Mouse (Mus musculus): Measurements from ENCODE around the gene Lyz2. TPM values are rescaled to one million over a fixed set of nuclear protein-coding genes. Genes with fewer than 3 reads are reported as not detected.
"Not testable (repeated sequence)": the region's sequence is repeated elsewhere in the genome, so short reads cannot be mapped to it uniquely, and the experiment has no call there.

Lyz2 gene
- total RNA-seq (2021) = 66.2 and 195 TPM in 2 replicates
- long read RNA-seq, experiment 1, transcript Lyz2-201 (4 exons, 1,316 nt) = major isoform, 47 of 48 reads
- long read RNA-seq, experiment 1, partial matches to known transcripts = 0 of 48 reads
- long read RNA-seq, experiment 1, other reads (novel, unspliced or antisense) = 1 of 48 reads
- long read RNA-seq, experiment 2, transcript Lyz2-201 (4 exons, 1,316 nt) = major isoform, 55 of 58 reads
- long read RNA-seq, experiment 2, partial matches to known transcripts = 0 of 58 reads
- long read RNA-seq, experiment 2, other reads (novel, unspliced or antisense) = 3 of 58 reads

GRCm38 (mm10) chr10:117282049-117282448 lies at the start of gene Lyz2:
TSS of gene Lyz2 (minus strand) at chr10:117282321.
- peak; percentile 31 for DNase-seq

DNA sequence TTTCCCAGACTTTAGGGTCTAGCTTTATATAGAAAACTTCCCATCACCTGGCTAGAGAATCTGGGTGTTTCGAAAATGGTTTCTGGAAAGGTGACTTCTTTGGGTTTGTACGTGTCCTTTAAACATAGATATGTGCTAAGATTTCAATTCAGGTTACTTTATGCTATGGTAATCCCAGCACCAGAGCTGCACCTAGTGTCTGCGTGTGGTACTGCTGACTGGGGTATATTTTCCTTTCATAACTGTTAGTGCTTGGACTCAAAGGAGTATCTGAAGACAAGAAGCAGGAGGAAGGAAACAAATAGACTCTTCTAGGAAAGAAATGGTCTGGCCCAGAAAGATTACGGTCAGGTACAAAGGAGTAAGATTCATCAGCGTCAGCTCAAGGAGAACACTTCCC lies 48.4 kb upstream of the Lyz2 start:
- peak; percentile 31 for DNase-seq

- DNase-seq = no peak
Observed at GRCm38 (mm10) chr10:117323782-117324181, 41.7 kb upstream of the Lyz2 start.

DNA sequence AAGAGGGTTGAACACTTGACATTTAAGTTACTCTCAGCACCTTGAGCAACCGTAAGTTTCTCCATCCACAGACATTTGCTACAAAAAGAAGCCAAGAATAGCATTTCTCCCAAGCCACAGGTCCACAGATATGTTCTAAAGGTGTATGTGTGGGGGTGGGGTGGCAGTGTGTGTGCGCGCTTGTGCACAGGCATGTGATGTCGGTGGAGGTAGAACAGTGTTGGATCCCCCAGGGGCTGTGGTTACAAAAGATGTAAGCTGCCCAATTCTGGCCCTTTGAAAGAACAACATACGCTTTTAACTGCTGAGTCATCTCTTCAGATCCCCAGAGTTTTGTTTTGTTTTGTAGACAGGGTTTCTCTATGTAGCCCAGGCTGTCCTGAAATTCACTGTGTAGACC lies 40.5 kb upstream of the Lyz2 start:
- no peak for DNase-seq

GRCm38 (mm10) chr10:117320571-117320981 lies 38.5 kb upstream of the Lyz2 start:
- no peak for DNase-seq

GRCm38 (mm10) chr10:117316391-117316790 lies 34.3 kb upstream of the Lyz2 start:
- no peak for DNase-seq

DNA sequence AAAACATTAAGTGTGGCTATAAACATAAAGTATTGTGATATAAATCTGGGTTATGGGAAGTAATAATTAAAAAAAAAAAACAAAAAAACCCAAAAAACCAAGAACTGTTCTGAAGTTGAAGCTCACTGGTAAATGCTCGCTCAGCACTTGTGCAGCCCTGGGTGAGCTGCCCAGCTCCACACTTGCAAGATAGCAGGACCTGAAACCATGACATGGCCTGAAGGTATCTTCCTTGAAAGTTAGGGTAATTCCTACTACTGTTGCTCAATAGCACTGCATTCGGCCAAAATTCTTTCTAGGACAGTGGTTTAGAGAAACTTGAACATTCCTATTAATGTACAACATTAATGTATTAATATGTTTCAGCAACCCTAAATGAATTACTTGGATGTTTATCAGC lies 31.0 kb upstream of the Lyz2 start:
- DNase-seq = no peak

- DNase-seq = no peak
Observed at GRCm38 (mm10) chr10:117312168-117312567, 30.0 kb upstream of the Lyz2 start.

GRCm38 (mm10) chr10:117304371-117304770 lies 22.2 kb upstream of the Lyz2 start:
- DNase-seq = no peak

DNA sequence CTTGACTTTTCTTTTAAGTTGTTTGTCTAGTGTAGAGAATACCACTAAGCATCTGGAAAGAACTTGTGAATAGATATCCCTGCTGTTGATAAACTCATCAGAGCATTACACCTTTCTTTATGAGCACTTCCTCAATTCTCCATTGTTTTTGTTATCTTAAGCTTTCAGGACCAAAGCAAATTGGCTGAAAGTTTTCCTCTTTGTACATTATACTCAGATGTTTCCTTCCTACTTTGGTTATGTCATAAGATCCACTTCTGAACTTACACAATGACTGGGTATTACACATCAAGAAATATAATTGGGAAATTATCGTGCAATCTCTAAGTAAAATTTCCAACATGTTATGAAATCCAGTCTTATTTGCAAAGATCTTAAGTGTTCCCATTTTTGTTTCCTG lies 19.6 kb upstream of the Lyz2 start:
- DNase-seq = no peak

- no peak for DNase-seq
Observed at GRCm38 (mm10) chr10:117299901-117300520, 17.9 kb upstream of the Lyz2 start.

- no peak for DNase-seq
Observed at GRCm38 (mm10) chr10:117299106-117299505, 17.0 kb upstream of the Lyz2 start.

- no peak for DNase-seq
Observed at GRCm38 (mm10) chr10:117298336-117298735, 16.2 kb upstream of the Lyz2 start.

- DNase-seq = peak; percentile 32
Observed at GRCm38 (mm10) chr10:117292671-117293070, 10.6 kb upstream of the Lyz2 start, which contains the start of gene Lyz1. TSS of gene Lyz1 (minus strand) at chr10:117292868.

DNA sequence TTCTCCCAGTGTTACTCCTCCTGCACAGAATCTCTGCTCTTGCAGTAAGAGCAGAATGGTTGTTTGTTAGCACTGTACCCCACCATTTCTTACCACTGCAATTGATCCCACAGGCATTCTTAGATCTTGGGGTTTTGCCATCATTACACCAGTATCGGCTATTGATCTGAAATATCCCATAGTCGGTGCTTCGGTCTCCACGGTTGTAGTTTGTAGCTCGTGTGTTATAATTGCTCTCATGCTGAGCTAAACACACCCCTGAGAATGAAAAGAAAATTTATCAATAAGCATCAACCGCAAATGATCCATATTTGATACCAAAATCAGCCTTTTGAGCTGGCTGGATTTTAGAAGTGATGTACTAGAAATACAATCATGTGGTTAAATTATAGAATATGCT lies 8.8 kb upstream of the Lyz2 start:
- DNase-seq = not testable (repeated sequence)

DNA sequence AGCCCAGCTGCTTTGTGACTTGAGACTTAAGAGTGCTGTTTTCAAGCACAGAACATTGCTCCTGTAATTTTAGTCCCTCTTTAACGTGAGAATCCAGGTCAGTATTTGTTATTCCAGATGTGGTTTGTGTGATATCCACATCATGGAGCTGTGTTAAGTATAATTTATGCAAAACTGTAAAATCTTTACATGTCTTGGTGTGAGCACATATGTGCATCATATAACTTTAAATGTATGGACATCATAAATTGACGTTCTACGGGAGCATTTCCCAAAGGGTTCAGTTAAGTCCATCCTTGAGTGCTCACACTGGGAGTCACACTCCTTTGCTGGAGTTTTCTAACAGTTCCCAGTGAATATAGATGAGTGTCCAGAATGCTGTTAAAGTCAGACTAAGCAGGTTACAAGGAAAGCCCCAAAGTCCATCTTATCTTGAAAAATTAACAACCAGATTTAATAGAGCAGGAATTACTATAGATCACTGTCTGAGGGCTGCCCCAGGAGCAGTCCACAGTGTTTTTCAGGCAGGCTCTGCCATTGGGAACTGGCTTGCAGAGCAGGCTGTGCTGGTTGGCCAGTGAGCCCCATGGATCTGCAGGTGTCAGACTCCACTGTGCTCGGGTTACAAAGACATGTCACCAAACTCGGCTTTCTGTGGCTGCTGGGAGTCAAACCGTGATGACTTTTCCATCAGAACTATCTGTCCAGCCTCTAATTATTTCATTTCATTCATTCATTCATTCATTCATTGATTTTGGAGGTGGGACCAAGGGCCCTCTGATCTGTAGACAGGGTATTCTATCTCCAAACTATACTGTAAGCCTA lies 8.1 kb upstream of the Lyz2 start:
- DNase-seq = no peak

- DNase-seq = not testable (repeated sequence)
Observed at GRCm38 (mm10) chr10:117289034-117289505, 6.9 kb upstream of the Lyz2 start.

DNA sequence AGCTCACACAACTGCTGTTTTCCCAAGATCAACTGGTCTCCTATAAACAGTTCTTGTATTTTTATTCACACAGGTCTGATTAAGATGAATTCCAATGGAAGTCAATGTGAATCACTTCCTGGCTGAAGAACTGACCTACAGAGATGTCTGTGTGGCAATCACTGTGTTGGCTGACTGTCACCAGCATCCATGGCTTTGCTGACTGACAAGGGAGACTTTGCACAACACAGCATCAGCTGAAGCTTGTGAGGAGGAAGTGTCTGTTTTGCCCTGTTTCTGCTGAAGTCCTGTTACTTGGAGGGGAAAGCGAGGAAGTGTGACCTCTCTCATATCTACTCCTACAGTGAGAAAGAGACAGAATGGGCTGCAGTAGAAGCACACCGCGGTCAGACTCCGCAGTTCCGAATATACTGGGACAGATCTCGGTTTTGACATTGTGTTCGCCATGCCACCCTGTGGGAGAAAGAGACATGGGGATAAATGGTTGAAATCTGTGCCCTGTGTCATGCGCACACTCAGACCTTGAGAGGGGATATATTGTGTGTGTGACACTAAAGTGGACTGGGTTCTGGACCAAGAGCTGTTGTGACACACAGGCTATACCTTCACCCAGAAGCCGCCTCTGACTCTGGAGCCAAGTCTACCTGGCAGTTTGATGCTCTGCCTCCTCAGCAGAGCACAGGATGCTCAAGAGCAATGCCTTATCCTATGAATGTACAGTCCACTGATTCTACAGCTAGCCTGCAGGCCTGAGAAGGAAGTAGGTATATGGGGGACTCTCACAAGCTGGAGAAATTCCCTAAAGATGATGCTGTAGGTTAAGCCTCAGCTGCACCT lies 6.3 kb upstream of the Lyz2 start:
- DNase-seq = no peak

DNA sequence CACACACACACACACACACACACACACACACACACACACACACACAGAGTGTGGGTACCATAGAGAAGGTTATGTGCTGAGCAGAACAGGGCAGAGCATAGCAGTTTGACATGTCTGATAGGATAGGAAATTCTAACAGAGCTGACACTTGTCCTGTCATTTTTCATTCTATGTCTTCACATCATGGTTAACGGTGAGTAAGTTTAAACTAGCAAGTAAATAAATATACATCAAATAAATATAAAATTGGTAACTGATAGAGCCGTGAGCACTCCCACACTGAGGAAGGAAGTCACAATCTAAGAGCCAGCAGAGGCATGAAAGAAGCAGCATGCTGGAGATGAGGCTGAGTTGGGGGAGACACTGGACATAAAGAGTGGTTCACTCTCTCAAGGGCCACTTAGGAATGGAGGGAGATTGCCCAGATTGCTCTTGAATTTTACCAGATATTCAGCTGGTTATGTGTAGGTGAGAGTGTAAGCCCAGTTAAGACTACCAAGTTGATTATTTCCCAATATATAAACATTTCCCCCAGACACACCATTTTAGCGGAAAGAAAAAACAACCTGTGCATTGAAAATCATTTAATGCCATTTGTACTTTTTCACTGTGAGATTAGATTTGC lies 5.2 kb upstream of the Lyz2 start:
- no peak for DNase-seq

DNA sequence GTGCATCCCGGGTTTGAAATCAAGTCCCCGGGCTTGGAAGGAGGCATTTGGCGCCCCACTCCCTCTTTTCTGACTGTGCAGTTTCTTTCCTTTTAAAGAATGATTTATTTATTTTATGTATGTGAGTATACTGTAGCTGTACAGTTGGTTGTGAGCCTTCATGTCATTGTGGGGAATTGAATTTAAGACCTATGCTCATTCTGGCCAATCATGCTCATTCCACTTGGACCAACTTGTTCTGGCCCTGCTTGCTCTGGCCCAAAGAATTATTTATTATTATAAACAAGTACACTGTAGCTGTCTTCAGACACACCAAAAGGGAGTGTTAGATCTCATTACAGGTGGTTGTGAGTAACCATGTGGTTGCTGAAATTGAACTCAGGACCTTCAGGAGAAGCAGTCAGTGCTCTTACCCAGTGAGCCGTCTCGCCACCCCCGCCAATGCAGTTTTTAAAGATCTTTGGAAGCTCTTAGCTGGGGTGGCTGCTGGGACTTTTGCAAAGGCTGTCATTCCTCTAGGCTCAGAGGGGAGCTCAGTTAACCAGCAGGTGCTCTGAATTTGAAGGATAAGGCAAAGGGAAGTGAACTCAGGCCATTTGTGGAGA lies 4.3 kb upstream of the Lyz2 start:
- no peak for DNase-seq

DNA sequence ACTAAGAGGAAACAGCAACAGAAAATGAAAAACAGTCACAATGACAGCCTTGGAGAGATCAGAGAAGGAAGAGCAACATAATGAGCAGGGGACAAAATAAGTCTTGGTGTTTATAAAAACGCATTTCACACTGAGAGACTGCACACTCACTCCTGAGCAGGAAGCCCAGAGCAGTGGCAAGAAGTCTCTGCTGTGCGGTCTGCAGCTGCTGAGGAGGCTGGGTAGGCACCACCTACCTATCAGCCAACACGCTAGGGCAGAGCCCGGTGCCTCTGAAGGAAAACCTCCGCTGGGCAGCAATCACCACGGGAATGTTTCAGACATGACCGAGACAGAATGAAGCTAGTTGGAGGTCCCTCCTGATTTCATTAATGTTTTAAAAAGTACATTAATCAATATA lies 3.5 kb upstream of the Lyz2 start:
- not testable (repeated sequence) for DNase-seq

All from adrenal gland, postnatal 14 days (tissue).